Mouse (Mus musculus) urinary bladder, adult 2 months (tissue): ENCODE measurements around the gene Xkr7. TPM values are rescaled to one million over a fixed set of nuclear protein-coding genes. Genes with fewer than 3 reads are reported as not detected.
A peak's percentile ranks its signal among the peaks of the same experiment; 100 is the strongest.

Experiments used
- DNase-seq: peaks from one replicate; pipeline ENCODE4 v3.0.0; 2022; ENCODE audit warnings: low spot score
- polyA plus RNA-seq: library from polyadenylated mRNA; depleted of rRNA; stranded (reverse); fragments of >200 nt; gene quantifications from 2 replicates; pipeline ENCODE4 v1.2.3, GENCODE M21; 2012; rRNA removed

Gene Xkr7
- 0.03 and 0.04 TPM in 2 replicates for polyA plus RNA-seq

- no peak for DNase-seq
Measured at GRCm38 (mm10) chr2:153031126-153032082, at the start of gene Xkr7. Gene Xkr7 (plus strand): TSS chr2:153031852.

- DNase-seq, result no peak
Measured at GRCm38 (mm10) chr2:152985582-152985981, 46.1 kb upstream of the Xkr7 start.

- no peak for DNase-seq
Measured at GRCm38 (mm10) chr2:152991529-152991928, 40.1 kb upstream of the Xkr7 start.

- no peak for DNase-seq
Measured at GRCm38 (mm10) chr2:152997046-152997445, 34.6 kb upstream of the Xkr7 start.

- DNase-seq, result no peak
Measured at GRCm38 (mm10) chr2:153002492-153003248, 29.0 kb upstream of the Xkr7 start.

GRCm38 (mm10) chr2:153003681-153004338, 27.8 kb upstream of the Xkr7 start:
- no peak for DNase-seq

- DNase-seq, result no peak
Measured at GRCm38 (mm10) chr2:153005981-153006380, 25.7 kb upstream of the Xkr7 start.

GRCm38 (mm10) chr2:153009192-153009973, 22.3 kb upstream of the Xkr7 start:
- no peak for DNase-seq

GRCm38 (mm10) chr2:153013724-153014515, 17.7 kb upstream of the Xkr7 start:
- DNase-seq, result no peak

GRCm38 (mm10) chr2:153014758-153015593, 16.7 kb upstream of the Xkr7 start, which contains the start of gene Pdrg1:
Gene Pdrg1 (minus strand): TSS chr2:153015427.
- DNase-seq, result peak; percentile 94

- no peak for DNase-seq
Measured at GRCm38 (mm10) chr2:153015804-153016203, 15.8 kb upstream of the Xkr7 start.

GRCm38 (mm10) chr2:153016786-153017185, 14.9 kb upstream of the Xkr7 start:
- DNase-seq, result no peak

GRCm38 (mm10) chr2:153019355-153019754, 12.3 kb upstream of the Xkr7 start:
- no peak for DNase-seq

GRCm38 (mm10) chr2:153021163-153021562, 10.5 kb upstream of the Xkr7 start:
- DNase-seq, result no peak

- no peak for DNase-seq
Measured at GRCm38 (mm10) chr2:153022855-153023254, 8.8 kb upstream of the Xkr7 start.

GRCm38 (mm10) chr2:153026052-153026451, 5.6 kb upstream of the Xkr7 start:
- no peak for DNase-seq

- no peak for DNase-seq
Measured at GRCm38 (mm10) chr2:153027501-153027900, 4.2 kb upstream of the Xkr7 start.

- no peak for DNase-seq
Measured at GRCm38 (mm10) chr2:153030422-153030821, 1.2 kb upstream of the Xkr7 start.

- DNase-seq, result peak; percentile 50
Measured at GRCm38 (mm10) chr2:153032083-153032842, 611 bp downstream of the Xkr7 start.
